Mouse (Mus musculus): ENCODE measurements around the gene Agpat2. TPM values are rescaled to one million over a fixed set of nuclear protein-coding genes. Genes with fewer than 3 reads are reported as not detected.

Agpat2 gene
- polyA plus RNA-seq, 1 experiment from 2014 or later, result 6.0 TPM

DNA sequence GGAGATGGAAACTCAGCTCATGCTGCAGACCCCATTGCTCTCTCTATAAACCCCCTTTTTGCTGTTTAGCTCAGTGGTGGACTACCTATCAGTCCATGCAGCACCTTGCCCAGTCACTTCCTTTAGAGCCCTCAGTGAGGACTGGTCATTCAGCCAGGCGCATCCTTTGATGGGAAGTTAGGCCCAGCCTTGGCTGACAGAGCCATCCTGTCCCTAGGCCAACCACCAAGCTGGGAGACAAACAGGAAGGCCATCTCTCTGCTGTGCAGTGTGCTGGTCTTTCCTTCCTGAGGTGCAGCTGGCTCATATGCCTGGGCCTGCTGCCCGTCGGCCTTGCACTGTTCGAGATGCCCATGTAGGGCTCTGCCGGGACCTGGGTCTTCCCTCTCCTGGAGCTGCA, 23.5 kb downstream of the Agpat2 start:
- Histone ChIP-seq H3K27ac (replicated peaks) (no peak overlapping the region), H3K27me3 (no peaks in the 10 kb centered on the region), H3K9ac (no peak overlapping the region), H3K36me3 (no peaks in the 10 kb centered on the region), H3K9me3 (no peaks in the 10 kb centered on the region), H3K4me3 (no peak overlapping the region), H3K4me2 (no peak overlapping the region), H3K4me1 (replicated peaks) (peaks cover 16% of the 10 kb centered on the region)
- no peak for ATAC-seq (ENCODE audit: low read depth)
- WGBS, result 92% methylated on average over 5 of the region's 5 CpGs

DNA sequence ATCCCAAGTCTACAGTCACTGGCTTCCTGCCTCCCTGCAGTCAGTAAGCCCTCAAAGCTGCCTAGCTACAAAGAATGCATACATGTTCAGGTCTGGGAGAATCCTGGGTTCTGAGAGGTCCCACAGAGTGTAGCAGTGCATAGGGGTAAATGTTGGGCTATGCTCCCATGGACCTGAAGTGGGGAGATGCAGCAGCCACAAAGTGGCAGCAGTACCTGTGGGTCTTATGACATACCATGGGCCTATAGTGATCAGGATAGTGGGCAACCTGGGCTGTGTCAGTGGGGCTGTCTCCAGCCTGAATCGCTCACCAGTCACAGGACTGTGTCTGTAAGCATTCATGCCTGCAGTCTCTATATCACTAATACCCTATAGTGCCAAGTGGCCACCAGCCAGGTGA, 24.5 kb downstream of the Agpat2 start, which contains the start of gene Egfl7:
TSS of gene Egfl7 (plus strand) at position 301 of the 400 bp plus-strand sequence.
- Histone ChIP-seq H3K36me3 (no peaks in the 10 kb centered on the region), H3K9me3 (no peaks in the 10 kb centered on the region), H3K4me1 (replicated peaks) (peaks cover 16% of the 10 kb centered on the region), H3K9ac (no peak within 1 kb of the TSS), H3K27ac (replicated peaks) (peak within 1 kb of the TSS; percentile 59), H3K4me3 (no peak within 1 kb of the TSS), H3K4me2 (no peak within 1 kb of the TSS), H3K27me3 (no peaks in the 10 kb centered on the region)
- no peak for ATAC-seq (ENCODE audit: low read depth)
- WGBS, result 100% methylated on average over 1 of the region's 1 CpGs

DNA sequence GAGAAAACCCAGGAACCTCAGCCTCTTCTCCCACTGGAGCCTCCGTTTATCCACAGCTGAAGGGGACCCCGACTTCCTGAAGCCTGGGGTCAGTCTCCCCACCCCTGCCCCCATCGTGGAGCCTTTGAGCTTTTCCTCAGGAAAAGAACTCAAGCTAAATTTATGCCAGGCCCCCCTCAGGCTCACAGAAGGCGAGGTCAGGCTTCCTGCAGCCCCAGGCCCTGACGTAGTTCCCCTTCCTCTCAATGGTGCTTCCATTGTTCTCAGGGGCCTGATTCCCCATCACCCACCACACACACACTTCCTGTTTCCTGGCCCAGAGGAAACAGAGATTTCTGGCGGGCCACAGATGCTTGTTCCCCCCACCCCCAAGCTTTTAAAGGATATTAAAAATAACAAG, 25.8 kb downstream of the Agpat2 start:
- Histone ChIP-seq H3K4me2 (no peak overlapping the region), H3K27me3 (no peaks in the 10 kb centered on the region), H3K9ac (no peak overlapping the region), H3K4me3 (no peak overlapping the region), H3K4me1 (replicated peaks) (peaks cover 27% of the 10 kb centered on the region), H3K36me3 (no peaks in the 10 kb centered on the region), H3K9me3 (no peaks in the 10 kb centered on the region), H3K27ac (replicated peaks) (peak overlapping the region; percentile 59)
- 37% methylated on average over 6 of the region's 6 CpGs for WGBS
- no peak for ATAC-seq (ENCODE audit: low read depth)

DNA sequence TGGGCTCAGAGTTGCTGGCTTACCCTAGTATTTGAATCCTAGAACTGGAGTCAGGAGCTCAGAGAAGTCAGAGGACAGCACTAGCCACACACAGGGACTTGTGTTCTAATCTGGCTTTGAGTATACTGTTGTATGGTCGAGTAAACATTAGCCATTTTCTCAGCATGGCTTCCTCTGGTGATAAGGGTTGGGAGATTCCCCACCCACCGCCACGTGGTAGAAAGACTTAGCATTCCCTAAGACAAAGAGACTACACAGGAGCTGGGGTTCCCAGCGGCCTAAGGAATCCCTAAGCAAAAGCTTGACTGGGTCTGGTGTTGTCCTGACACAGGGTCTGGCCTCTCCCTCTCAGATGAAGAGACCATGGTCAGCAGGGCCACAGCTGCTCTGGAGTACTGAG, 27.8 kb downstream of the Agpat2 start:
- Histone ChIP-seq H3K4me2 (no peak overlapping the region), H3K4me1 (replicated peaks) (peaks cover 31% of the 10 kb centered on the region), H3K9me3 (no peaks in the 10 kb centered on the region), H3K9ac (no peak overlapping the region), H3K4me3 (no peak overlapping the region), H3K27ac (replicated peaks) (no peak overlapping the region), H3K36me3 (no peaks in the 10 kb centered on the region), H3K27me3 (no peaks in the 10 kb centered on the region)
- 55% methylated on average over 4 of the region's 4 CpGs for WGBS
- no peak for ATAC-seq (ENCODE audit: low read depth)

DNA sequence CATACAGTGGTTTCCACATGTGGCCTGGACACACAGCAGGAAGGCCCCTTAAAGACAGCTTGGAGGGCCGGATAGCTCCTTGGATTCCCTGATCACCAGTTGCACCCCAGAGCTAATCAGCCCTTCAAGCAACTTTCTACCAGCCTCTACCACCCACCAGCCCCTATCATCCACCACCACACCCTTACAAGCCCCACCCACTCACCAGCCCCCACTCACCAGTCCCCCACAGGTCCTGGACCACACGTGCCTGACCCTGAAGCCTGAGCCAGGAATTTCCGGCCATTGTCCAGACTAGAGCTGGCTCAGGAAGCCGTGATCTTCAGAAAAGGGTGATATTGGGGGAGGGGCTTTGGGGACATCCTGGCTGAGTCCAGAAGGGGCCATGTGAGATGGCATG, 28.4 kb downstream of the Agpat2 start:
- Histone ChIP-seq H3K9me3 (no peaks in the 10 kb centered on the region), H3K36me3 (no peaks in the 10 kb centered on the region), H3K4me1 (replicated peaks) (peaks cover 31% of the 10 kb centered on the region), H3K27me3 (no peaks in the 10 kb centered on the region), H3K4me3 (no peak overlapping the region), H3K27ac (replicated peaks) (peak overlapping the region; percentile 42; the same call in 1 of the 2 replicates), H3K4me2 (no peak overlapping the region), H3K9ac (no peak overlapping the region)
- 49% methylated on average over 4 of the region's 4 CpGs for WGBS
- ATAC-seq (ENCODE audit: low read depth), result no peak

DNA sequence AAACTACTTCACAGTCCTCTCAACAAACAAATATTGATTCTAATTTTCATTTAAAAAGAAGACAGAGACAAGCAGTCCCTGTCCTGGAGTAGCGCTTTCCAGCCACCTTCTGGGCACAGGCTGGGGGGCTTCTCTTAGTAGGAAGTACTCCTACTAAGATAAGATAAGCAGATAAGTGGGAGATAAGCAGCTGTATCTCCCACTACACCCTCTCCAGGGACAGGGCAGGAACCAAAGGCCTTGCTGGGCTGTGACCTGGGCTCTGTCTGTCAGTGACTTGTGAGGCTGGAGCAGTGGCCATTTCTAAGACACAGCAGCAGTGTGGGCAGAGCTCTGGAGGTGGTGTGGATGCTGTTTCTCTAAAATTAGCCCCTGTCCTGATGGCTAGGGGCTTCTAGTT, 28.8 kb downstream of the Agpat2 start:
- Histone ChIP-seq H3K9me3 (no peaks in the 10 kb centered on the region), H3K4me1 (replicated peaks) (peaks cover 31% of the 10 kb centered on the region), H3K27ac (replicated peaks) (peak overlapping the region; percentile 42; the same call in 1 of the 2 replicates), H3K36me3 (no peaks in the 10 kb centered on the region), H3K27me3 (no peaks in the 10 kb centered on the region), H3K9ac (no peak overlapping the region), H3K4me2 (no peak overlapping the region), H3K4me3 (no peak overlapping the region)
- ATAC-seq (ENCODE audit: low read depth), result no peak
- WGBS, result 89% methylated on average over 1 of the region's 1 CpGs

DNA sequence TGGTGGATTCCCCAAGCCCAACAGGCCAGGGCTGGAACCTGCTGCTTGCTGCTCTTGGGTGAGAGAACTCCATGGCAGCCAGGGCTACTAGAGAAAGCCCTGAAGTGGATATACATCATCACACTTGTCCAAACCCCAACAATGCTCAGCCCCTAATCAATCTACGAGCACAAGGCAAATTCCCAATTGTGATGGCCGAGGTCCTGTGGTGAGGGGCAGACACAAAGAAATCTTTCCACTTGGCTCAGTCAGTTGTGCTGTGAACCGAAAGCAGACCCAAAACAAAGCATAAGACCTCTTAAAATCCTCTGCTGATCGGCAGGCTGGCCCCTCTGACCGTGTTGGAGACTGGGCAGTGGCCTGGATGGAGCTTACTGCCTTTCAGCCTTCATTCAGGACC, 29.4 kb downstream of the Agpat2 start:
- H3K4me3 ChIP-seq, result no peak overlapping the region

DNA sequence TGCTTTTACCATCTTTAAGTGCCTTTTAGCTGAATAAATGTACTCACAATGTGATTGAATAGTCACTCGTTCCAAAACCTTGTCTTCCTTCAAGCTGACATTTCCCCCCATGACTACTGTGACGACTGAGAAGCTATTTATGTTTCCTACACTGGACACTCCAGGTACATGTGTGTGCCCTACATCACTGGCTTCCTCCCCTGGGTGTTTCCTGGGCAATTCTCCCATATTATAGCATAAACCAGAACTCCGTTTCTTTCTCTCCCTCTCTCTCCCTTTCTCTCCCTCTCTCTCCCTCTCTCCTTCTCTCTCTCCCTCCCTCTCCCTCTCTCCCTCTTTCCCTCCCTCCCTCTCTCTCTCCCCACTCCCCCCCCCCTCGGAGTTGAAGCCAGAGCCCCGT, 30.4 kb downstream of the Agpat2 start:
- Histone ChIP-seq H3K9ac (no peak overlapping the region), H3K36me3 (no peaks in the 10 kb centered on the region), H3K4me1 (replicated peaks) (peaks cover 31% of the 10 kb centered on the region), H3K9me3 (no peaks in the 10 kb centered on the region), H3K27me3 (no peaks in the 10 kb centered on the region), H3K4me3 (no peak overlapping the region), H3K27ac (replicated peaks) (peak overlapping the region; percentile 38; the same call in 1 of the 2 replicates), H3K4me2 (no peak overlapping the region)
- no peak for ATAC-seq (ENCODE audit: low read depth)
- WGBS, result 22% methylated on average over 5 of the region's 5 CpGs

More for the DNA sequence above, 29.4 kb downstream of the Agpat2 start:
- Histone ChIP-seq H3K9me3 (no peaks in the 10 kb centered on the region), H3K27ac (replicated peaks) (0 out of 2 replicates have a peak overlapping the region, but pooled peaks have one; percentile 42), H3K27me3 (no peaks in the 10 kb centered on the region), H3K36me3 (no peaks in the 10 kb centered on the region), H3K9ac (no peak overlapping the region), H3K4me1 (replicated peaks) (peaks cover 31% of the 10 kb centered on the region), H3K4me2 (no peak overlapping the region)
- no peak for ATAC-seq (ENCODE audit: low read depth)
- WGBS, result 25% methylated on average over 5 of the region's 5 CpGs

DNA sequence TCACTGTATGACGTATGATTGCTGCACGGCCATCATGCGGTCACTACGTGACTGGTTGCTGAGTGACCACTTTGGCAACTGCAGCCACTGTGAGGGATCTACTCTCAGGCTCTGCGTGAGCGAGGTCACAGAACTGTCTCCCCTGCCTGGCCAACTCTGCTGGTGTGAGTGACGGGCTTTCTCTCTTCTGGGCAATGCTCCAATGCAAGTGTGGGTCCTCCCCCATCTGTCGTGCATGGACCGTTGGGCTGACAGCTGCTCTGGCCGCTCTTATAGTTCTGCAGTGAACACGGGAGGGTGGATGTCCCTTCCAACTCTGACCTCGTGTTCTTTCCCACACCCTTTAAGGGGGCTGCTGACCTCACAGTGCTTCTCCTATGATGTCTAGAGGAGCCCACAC, 30.8 kb downstream of the Agpat2 start:
- no peaks in the 10 kb centered on the region for H3K27me3 ChIP-seq
- no peak overlapping the region for H3K4me2 ChIP-seq
- H3K9ac ChIP-seq, result no peak overlapping the region
- no peaks in the 10 kb centered on the region for H3K36me3 ChIP-seq
- H3K27ac ChIP-seq (replicated peaks), result peak overlapping the region; percentile 38; the same call in 1 of the 2 replicates
- peak; percentile 45 for ATAC-seq (ENCODE audit: low read depth)
- H3K4me3 ChIP-seq, result no peak overlapping the region
- WGBS, result 49% methylated on average over 12 of the region's 12 CpGs
- no peaks in the 10 kb centered on the region for H3K9me3 ChIP-seq
- H3K4me1 ChIP-seq (replicated peaks), result peaks cover 29% of the 10 kb centered on the region

DNA sequence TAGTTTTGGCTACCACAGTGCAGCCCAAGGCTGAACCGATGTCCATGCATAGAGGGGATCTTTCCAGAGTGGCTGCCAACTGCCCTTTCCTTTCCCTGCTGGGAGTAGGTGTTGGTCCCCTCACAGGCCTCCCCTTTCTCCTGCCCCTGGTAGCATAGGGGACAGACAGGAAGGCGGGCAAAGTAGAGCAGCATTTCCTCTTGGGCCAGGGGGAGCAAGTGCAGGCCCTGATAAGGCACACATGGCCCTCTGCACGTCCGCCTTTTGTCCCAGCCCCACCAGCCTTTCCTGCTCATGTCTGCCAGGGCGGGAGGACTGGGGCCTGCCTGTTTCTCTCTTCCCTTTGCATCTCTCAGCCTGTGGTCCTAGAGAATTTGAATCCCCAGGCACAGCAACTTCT, 32.4 kb downstream of the Agpat2 start:
- Histone ChIP-seq H3K9me3 (no peaks in the 10 kb centered on the region), H3K27me3 (no peaks in the 10 kb centered on the region), H3K4me3 (no peak overlapping the region), H3K4me2 (no peak overlapping the region), H3K36me3 (no peaks in the 10 kb centered on the region), H3K9ac (no peak overlapping the region), H3K27ac (replicated peaks) (0 out of 2 replicates have a peak overlapping the region, but pooled peaks have one; percentile 33), H3K4me1 (replicated peaks) (peaks cover 15% of the 10 kb centered on the region)
- no peak for ATAC-seq (ENCODE audit: low read depth)
- WGBS, result 66% methylated on average over 5 of the region's 5 CpGs

DNA sequence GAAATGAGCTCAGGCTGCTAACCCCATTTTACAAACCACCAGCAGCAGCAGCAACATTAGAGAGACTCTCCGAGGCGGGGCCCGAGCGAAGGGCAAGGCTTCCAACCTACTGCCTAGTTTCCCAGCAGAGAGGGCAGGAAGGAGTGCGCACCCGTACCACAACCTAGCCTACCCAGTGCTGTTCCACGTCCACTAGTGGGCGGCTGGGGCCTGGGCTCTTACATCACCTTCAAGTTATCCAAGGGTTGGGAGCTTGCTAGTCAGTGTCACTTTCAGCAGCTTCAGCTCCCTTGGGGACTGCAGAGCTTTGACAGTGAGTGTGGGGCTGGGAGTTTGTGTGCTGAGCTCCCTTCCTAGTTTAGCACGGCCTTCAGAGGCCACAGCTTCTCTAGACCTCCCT, 32.8 kb downstream of the Agpat2 start:
- no peaks in the 10 kb centered on the region for H3K36me3 ChIP-seq
- H3K4me1 ChIP-seq (replicated peaks), result peaks cover 15% of the 10 kb centered on the region
- no peaks in the 10 kb centered on the region for H3K27me3 ChIP-seq
- 0 out of 2 replicates have a peak overlapping the region, but pooled peaks have one; percentile 9 for H3K27ac ChIP-seq (replicated peaks)
- no peak for ATAC-seq (ENCODE audit: low read depth)
- 70% methylated on average over 9 of the region's 9 CpGs for WGBS
- no peak overlapping the region for H3K4me3 ChIP-seq
- no peak overlapping the region for H3K4me2 ChIP-seq
- no peaks in the 10 kb centered on the region for H3K9me3 ChIP-seq
- no peak overlapping the region for H3K9ac ChIP-seq

DNA sequence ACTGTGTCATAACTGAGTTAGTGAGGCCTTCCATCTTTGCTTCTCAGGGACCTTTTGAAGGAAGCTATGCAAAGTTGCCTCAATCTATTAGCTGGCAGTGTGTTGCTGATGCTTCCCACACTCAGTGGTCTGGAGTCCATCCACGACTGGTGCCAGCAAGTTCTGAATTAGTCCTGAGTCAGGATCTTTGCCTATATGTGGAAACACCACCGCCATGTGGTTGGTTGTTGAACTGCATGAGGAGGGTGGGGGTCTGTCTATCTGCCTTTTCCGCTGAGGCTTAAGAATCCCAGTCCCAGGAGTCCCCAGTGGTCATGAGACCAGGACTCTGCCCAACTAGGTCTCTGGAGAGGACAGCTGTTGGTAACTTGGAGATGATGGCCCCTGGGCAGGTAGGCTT, 34.2 kb downstream of the Agpat2 start:
- Histone ChIP-seq H3K27me3 (no peaks in the 10 kb centered on the region), H3K4me2 (no peak overlapping the region), H3K27ac (replicated peaks) (no peak overlapping the region), H3K9me3 (no peaks in the 10 kb centered on the region), H3K4me3 (no peak overlapping the region), H3K9ac (no peak overlapping the region), H3K36me3 (no peaks in the 10 kb centered on the region), H3K4me1 (replicated peaks) (peaks cover 15% of the 10 kb centered on the region)
- ATAC-seq (ENCODE audit: low read depth), result no peak
- 11% methylated on average over 3 of the region's 3 CpGs for WGBS

DNA sequence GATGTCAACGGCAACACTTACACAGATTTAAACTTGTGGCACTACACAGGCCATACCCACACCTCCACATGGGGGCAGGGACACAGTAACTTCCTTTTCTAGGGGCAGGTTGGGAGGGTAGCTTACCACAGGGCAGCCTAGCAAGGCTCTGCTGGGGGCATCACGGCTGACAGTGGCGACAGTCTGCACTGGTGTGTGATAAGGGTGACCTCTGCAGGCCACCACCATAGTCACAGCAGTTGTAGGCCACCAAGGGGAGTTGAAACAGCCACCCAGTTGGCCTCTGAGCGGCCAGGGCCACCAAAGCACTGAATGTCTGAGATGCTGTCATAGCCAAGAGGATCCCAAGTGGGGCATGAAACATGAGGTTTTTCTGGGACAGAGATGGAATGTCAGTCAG, 38.0 kb downstream of the Agpat2 start:
- no peak overlapping the region for H3K27ac ChIP-seq (replicated peaks)
- no peak overlapping the region for H3K4me3 ChIP-seq
- WGBS, result 21% methylated on average over 4 of the region's 4 CpGs
- peaks cover 8% of the 10 kb centered on the region for H3K4me1 ChIP-seq (replicated peaks)
- H3K9ac ChIP-seq, result 0 out of 2 replicates have a peak overlapping the region, but pooled peaks have one; percentile 1
- H3K36me3 ChIP-seq, result no peaks in the 10 kb centered on the region
- H3K4me2 ChIP-seq, result no peak overlapping the region
- no peaks in the 10 kb centered on the region for H3K27me3 ChIP-seq
- ATAC-seq (ENCODE audit: low read depth), result peak; percentile 48; the same call in 1 of the 2 replicates
- no peaks in the 10 kb centered on the region for H3K9me3 ChIP-seq

All from neural tube, embryonic 13.5 days (tissue).